Mouse (Mus musculus): ENCODE results near the gene Ahcyl2.

DNA sequence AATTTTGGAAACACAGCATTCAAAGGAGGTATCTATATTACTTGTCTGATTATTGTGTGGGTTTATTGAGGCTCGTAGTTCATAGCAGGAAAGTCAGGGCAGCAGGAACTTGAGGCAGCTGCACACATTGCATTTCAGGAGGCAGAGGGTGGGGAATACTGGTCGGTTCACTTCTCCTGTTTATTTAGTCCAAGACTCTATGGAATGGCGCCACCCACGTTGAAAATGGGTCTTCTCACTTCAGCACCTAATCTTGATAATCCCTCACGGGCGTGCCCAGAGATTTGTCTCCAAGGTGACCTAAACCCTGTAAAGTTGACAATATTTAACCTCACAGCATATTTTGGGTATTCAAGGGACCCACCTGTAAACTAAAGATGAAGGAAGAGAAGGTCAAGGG lies 180.0 kb downstream of the Ahcyl2 start:
- TF ChIP-seq CTCF (IDR thresholded peaks at IDR 0.05; ENCODE audit: low read depth) (no peak), EP300 (IDR thresholded peaks at IDR 0.05; ENCODE audit: low read depth) (no peak)
